Mouse (Mus musculus) forebrain, embryonic 12.5 days (tissue): ENCODE data around the gene Slc39a1. TPM values are rescaled to one million over a fixed set of nuclear protein-coding genes. Genes with fewer than 3 reads are reported as not detected.

Experiments used
- ATAC-seq: fragments of 200-750 bp; cut with Nextera tagmentation; 2 replicates; pipeline ENCODE4 v1.8.0; 2017; ENCODE audit warnings: moderate TSS enrichment; ENCODE audit not compliant: low FRiP score
- H3K27ac ChIP-seq: fragments of 300-500 bp; sonication (generic); 2 replicates; pipeline ENCODE4 v1.5.1; 2016; ENCODE audit warnings: mild to moderate bottlenecking
- H3K27me3 ChIP-seq: fragments of 300-500 bp; sonication (generic); 2 replicates; pipeline ENCODE4 v1.6.1; 2016; ENCODE audit warnings: mild to moderate bottlenecking
- H3K36me3 ChIP-seq: fragments of 300-500 bp; sonication (generic); replicated peaks from 2 replicates; pipeline ENCODE4 v1.6.1; 2016; ENCODE audit warnings: mild to moderate bottlenecking
- H3K4me1 ChIP-seq: fragments of 300-500 bp; sonication (generic); 2 replicates; pipeline ENCODE4 v1.6.1; 2016
- H3K4me2 ChIP-seq: fragments of 300-500 bp; sonication (generic); 2 replicates; pipeline ENCODE4 v1.6.1; 2016; ENCODE audit warnings: mild to moderate bottlenecking, moderate library complexity
- H3K4me3 ChIP-seq: fragments of 300-500 bp; sonication (generic); replicated peaks from 2 replicates; pipeline ENCODE4 v1.5.1; 2016; ENCODE audit warnings: mild to moderate bottlenecking
- H3K9ac ChIP-seq: fragments of 300-500 bp; sonication (generic); 2 replicates; pipeline ENCODE4 v1.6.1; 2016; ENCODE audit warnings: mild to moderate bottlenecking
- H3K9me3 ChIP-seq: fragments of 300-500 bp; sonication (generic); 2 replicates; pipeline ENCODE4 v1.6.1; 2016
- WGBS: fragments of 180-500 bp; shearing (Covaris S2); methylation state at CpG from one replicate; pipeline ENCODE4 v1.1.7; 2016; 5-methylcytosine and 5-hydroxymethylcytosine counted together
- microRNA-seq: library from miRNA; unstranded; fragments of <30 nt; microRNA quantifications from one replicate; pipeline ENCODE4, GENCODE M21; 2017
- polyA plus RNA-seq: library from polyadenylated mRNA; unstranded; fragments of >200 nt; fragmentation: Nextera tagmentation; extraction: Ambion mirVana; gene quantifications from 2 replicates; pipeline ENCODE4 v1.2.1, GENCODE M21; 2016

The Slc39a1 gene
- polyA plus RNA-seq, 1 experiment from 2014 or later = 32.8 TPM

DNA sequence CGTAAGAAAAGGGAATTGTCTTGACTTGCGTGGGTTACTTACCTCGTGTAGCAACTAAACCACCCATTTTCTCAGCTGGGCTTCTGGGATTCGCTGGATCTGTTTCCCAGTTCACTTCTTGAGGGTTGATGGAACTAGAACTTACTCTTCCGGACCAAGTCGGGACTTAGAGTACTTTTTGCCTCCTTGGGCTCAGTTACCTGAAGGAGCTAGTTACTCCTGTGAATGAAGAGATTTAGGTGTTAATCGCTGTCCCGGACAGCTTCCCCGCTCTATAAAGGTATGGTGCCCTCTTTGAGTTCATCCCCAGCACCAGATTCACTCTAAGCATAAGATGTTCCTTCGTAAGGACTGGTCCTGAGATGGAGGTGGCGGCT is 46.1 kb downstream of the Slc39a1 start:
- ATAC-seq = no peak
- H3K36me3 ChIP-seq = no peaks in the 10 kb centered on the region; the same call in 1 of the 2 replicates
- WGBS = 2% methylated on average over 11 of the region's 11 CpGs

DNA sequence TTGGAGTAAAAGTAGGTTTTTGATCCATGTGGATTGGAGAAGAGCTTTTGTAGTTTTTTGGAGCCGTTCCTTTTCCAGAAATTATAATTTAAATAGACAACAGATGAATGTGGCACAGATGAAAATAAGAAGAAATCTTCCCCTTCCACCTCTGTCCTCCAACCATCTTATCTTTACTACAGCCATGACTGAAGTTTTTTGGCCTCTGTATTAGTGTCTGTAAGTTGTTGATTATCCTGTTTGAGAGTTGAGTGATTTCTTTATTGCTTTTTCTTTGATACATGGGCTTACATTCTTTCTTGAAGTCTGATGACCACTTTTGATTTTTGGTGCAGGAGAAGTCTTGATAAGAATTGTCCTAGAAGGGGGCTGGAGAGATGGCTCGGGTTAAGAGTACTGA is 46.7 kb downstream of the Slc39a1 start:
- 80% methylated on average over 2 of the region's 2 CpGs for WGBS
- Histone ChIP-seq H3K27me3 (no peaks in the 10 kb centered on the region), H3K9ac (peak overlapping the region; percentile 96), H3K36me3 (no peaks in the 10 kb centered on the region; the same call in 1 of the 2 replicates), H3K4me3 (peak overlapping the region; percentile 88), H3K4me2 (peak overlapping the region; percentile 93), H3K27ac (no peak overlapping the region), H3K4me1 (peaks cover 23% of the 10 kb centered on the region), H3K9me3 (no peaks in the 10 kb centered on the region)
- no peak for ATAC-seq

More for the DNA sequence above, 46.1 kb downstream of the Slc39a1 start:
- Histone ChIP-seq H3K27me3 (no peaks in the 10 kb centered on the region), H3K4me3 (peak overlapping the region; percentile 88), H3K4me2 (peak overlapping the region; percentile 93), H3K4me1 (peaks cover 23% of the 10 kb centered on the region), H3K9me3 (no peaks in the 10 kb centered on the region), H3K9ac (peak overlapping the region; percentile 96), H3K27ac (peak overlapping the region; percentile 99)

Small RNA genes within 50 kb of the gene (microRNA-seq; reads per million reads assigned to microRNA genes)
- not detected for gene Mir7012

Other genes with a start within 250 kb of the Slc39a1 start
- gene Hax1, start 249.4 kb upstream of the Slc39a1 start, polyA plus RNA-seq = 145 and 150 TPM in 2 replicates
- 188 and 189 TPM in 2 replicates for gene 4933434E20Rik, start 196.5 kb upstream of the Slc39a1 start, polyA plus RNA-seq
- gene Ubap2l, start 195.5 kb upstream of the Slc39a1 start, polyA plus RNA-seq = 205 and 225 TPM in 2 replicates
- gene Tpm3, start 175.5 kb upstream of the Slc39a1 start, polyA plus RNA-seq = 496 and 499 TPM in 2 replicates
- 0.50 and 0.69 TPM in 2 replicates for gene Nup210l, start 144.0 kb upstream of the Slc39a1 start, polyA plus RNA-seq
- gene Rps27, start 34.5 kb upstream of the Slc39a1 start, polyA plus RNA-seq = 943 and 1,078 TPM in 2 replicates
- 22.6 and 23.3 TPM in 2 replicates for gene Rab13, start 34.5 kb upstream of the Slc39a1 start, polyA plus RNA-seq
- 93.8 and 100.0 TPM in 2 replicates for gene Jtb, start 16.6 kb upstream of the Slc39a1 start, polyA plus RNA-seq
- gene Creb3l4, start 4.7 kb upstream of the Slc39a1 start, polyA plus RNA-seq = 5.3 and 5.5 TPM in 2 replicates
- 19.9 and 20.7 TPM in 2 replicates for gene Crtc2, start 6.0 kb downstream of the Slc39a1 start, polyA plus RNA-seq
- gene Dennd4b, start 17.0 kb downstream of the Slc39a1 start, polyA plus RNA-seq = 6.0 and 7.9 TPM in 2 replicates
- gene Gatad2b, start 45.0 kb downstream of the Slc39a1 start, polyA plus RNA-seq = 15.8 and 17.2 TPM in 2 replicates
- 14.7 and 18.3 TPM in 2 replicates for gene Slc27a3, start 141.8 kb downstream of the Slc39a1 start, polyA plus RNA-seq
- gene Ints3, start 185.4 kb downstream of the Slc39a1 start, polyA plus RNA-seq = 42.8 and 45.1 TPM in 2 replicates
- 1.6 and 2.2 TPM in 2 replicates for gene Npr1, start 217.7 kb downstream of the Slc39a1 start, polyA plus RNA-seq
- 351 and 352 TPM in 2 replicates for gene Ilf2, start 228.0 kb downstream of the Slc39a1 start, polyA plus RNA-seq
- gene Snapin, start 242.9 kb downstream of the Slc39a1 start, polyA plus RNA-seq = 71.7 and 73.2 TPM in 2 replicates